Mouse (Mus musculus) hindbrain, embryonic 14.5 days (tissue): ENCODE measurements around the gene Arhgef2. TPM values are rescaled to one million over a fixed set of nuclear protein-coding genes. Genes with fewer than 3 reads are reported as not detected.

Experiments used
- ATAC-seq: fragments of 200-750 bp; cut with Nextera tagmentation; 2 replicates; pipeline ENCODE4 v1.8.0; 2017; ENCODE audit warnings: moderate number of reproducible peaks, mild to moderate bottlenecking, moderate TSS enrichment, moderate library complexity; ENCODE audit not compliant: low FRiP score
- DNase-seq: peaks from one replicate; pipeline ENCODE4 v3.0.0-alpha.2; 2015; ENCODE audit warnings: low spot score
- H3K27ac ChIP-seq: fragments of 300-500 bp; sonication (generic); 2 replicates; pipeline ENCODE4 v1.5.1; 2014; ENCODE audit warnings: mild to moderate bottlenecking, moderate library complexity
- H3K27me3 ChIP-seq: fragments of 300-500 bp; sonication (generic); 2 replicates; pipeline ENCODE4 v1.6.1; 2014; ENCODE audit warnings: mild to moderate bottlenecking, low read length, mixed read lengths; ENCODE audit not compliant: control insufficient read depth, insufficient read depth
- H3K36me3 ChIP-seq: fragments of 300-500 bp; sonication (generic); replicated peaks from 2 replicates; pipeline ENCODE4 v1.6.1; 2014; ENCODE audit not compliant: control insufficient read depth, insufficient read depth
- H3K4me1 ChIP-seq: fragments of 300-500 bp; sonication (generic); replicated peaks from 2 replicates; pipeline ENCODE4 v1.6.1; 2014; ENCODE audit warnings: antibody characterized with exemption, low read length, mixed read lengths; ENCODE audit not compliant: control insufficient read depth, insufficient read depth
- H3K4me2 ChIP-seq: fragments of 300-500 bp; sonication (generic); replicated peaks from 2 replicates; pipeline ENCODE4 v1.6.1; 2014; ENCODE audit warnings: mild to moderate bottlenecking, moderate library complexity
- H3K4me3 ChIP-seq: fragments of 300-500 bp; sonication (generic); replicated peaks from 2 replicates; pipeline ENCODE4 v1.5.1; 2014; ENCODE audit warnings: mild to moderate bottlenecking, low read length
- H3K9ac ChIP-seq: fragments of 300-500 bp; sonication (generic); 2 replicates; pipeline ENCODE4 v1.6.1; 2014
- H3K9me3 ChIP-seq: fragments of 300-500 bp; sonication (generic); 2 replicates; pipeline ENCODE4 v1.6.1; 2016; ENCODE audit warnings: low read length; ENCODE audit not compliant: control insufficient read depth
- WGBS: fragments of 180-500 bp; shearing (Covaris S2); extraction: QIAGEN DNeasy Blood & Tissue Kit; methylation state at CpG from one replicate; pipeline ENCODE4 v1.1.7; 2014; 5-methylcytosine and 5-hydroxymethylcytosine counted together
- polyA plus RNA-seq: library from polyadenylated mRNA; unstranded; fragments of >200 nt; fragmentation: Nextera tagmentation; extraction: Ambion mirVana; gene quantifications from 2 replicates; pipeline ENCODE4 v1.2.1, GENCODE M21; 2014

Arhgef2 gene
- polyA plus RNA-seq, 1 experiment from 2014 or later, result 115 TPM

- no peak overlapping the region for H3K27ac ChIP-seq
- H3K4me3 ChIP-seq, result no peak overlapping the region
- no peaks in the 10 kb centered on the region for H3K27me3 ChIP-seq
- 89% methylated on average over 4 of the region's 4 CpGs for WGBS
- no peaks in the 10 kb centered on the region for H3K4me1 ChIP-seq
- H3K36me3 ChIP-seq, result no peaks in the 10 kb centered on the region
- no peaks in the 10 kb centered on the region for H3K9me3 ChIP-seq
- DNase-seq (no peak), ATAC-seq (no peak)
- H3K9ac ChIP-seq, result no peak overlapping the region
- H3K4me2 ChIP-seq, result no peak overlapping the region
Measured at GRCm38 (mm10) chr3:88664095-88664494, 58.3 kb downstream of the Arhgef2 start.

DNA sequence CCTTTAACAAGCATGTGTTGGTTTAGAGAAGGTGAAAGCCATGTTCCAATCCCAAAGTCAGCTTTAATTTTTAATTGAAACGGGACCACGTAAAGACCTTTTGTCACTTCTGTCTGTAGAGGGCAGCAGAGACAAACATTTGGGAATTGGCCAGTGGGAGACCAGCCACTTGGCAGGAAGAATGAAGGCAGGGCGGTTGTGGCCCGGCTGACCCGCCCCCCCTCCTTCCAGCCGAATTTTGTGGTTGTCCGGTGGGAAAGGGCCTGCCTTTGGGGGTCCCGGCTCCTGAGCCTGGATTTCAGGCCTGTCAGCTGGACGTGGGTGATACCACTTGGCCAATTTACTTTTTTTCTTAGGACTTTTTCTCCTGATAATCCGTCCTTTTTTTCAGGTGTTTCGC, 71.6 kb downstream of the Arhgef2 start:
- 14% methylated on average over 11 of the region's 11 CpGs for WGBS
- Histone ChIP-seq H3K9me3 (no peaks in the 10 kb centered on the region), H3K4me2 (peak overlapping the region; percentile 50), H3K4me1 (no peaks in the 10 kb centered on the region), H3K9ac (peak overlapping the region; percentile 24; the same call in 1 of the 2 replicates), H3K36me3 (no peaks in the 10 kb centered on the region), H3K4me3 (peak overlapping the region; percentile 11; the same call in 1 of the 2 replicates), H3K27ac (no peak overlapping the region), H3K27me3 (no peaks in the 10 kb centered on the region)
- ATAC-seq, result peak; percentile 70; the same call in 1 of the 2 replicates
- DNase-seq, result peak; percentile 87

- H3K4me3 ChIP-seq, result no peak overlapping the region
- no peak overlapping the region for H3K27ac ChIP-seq
- ATAC-seq (no peak), DNase-seq (no peak)
- H3K4me1 ChIP-seq, result peaks cover 23% of the 10 kb centered on the region
- no peaks in the 10 kb centered on the region for H3K27me3 ChIP-seq
- WGBS, result 90% methylated on average over 2 of the region's 2 CpGs
- no peaks in the 10 kb centered on the region for H3K9me3 ChIP-seq
- peaks cover 17% of the 10 kb centered on the region for H3K36me3 ChIP-seq
- H3K9ac ChIP-seq, result no peak overlapping the region
- no peak overlapping the region for H3K4me2 ChIP-seq
Measured at GRCm38 (mm10) chr3:88683814-88684213, 78.0 kb downstream of the Arhgef2 start.

GRCm38 (mm10) chr3:88684236-88684979, 78.6 kb downstream of the Arhgef2 start:
- no peak for ATAC-seq
- 69% methylated on average over 6 of the region's 8 CpGs for WGBS
- H3K4me2 ChIP-seq, result peak overlapping the region; percentile 61

DNA sequence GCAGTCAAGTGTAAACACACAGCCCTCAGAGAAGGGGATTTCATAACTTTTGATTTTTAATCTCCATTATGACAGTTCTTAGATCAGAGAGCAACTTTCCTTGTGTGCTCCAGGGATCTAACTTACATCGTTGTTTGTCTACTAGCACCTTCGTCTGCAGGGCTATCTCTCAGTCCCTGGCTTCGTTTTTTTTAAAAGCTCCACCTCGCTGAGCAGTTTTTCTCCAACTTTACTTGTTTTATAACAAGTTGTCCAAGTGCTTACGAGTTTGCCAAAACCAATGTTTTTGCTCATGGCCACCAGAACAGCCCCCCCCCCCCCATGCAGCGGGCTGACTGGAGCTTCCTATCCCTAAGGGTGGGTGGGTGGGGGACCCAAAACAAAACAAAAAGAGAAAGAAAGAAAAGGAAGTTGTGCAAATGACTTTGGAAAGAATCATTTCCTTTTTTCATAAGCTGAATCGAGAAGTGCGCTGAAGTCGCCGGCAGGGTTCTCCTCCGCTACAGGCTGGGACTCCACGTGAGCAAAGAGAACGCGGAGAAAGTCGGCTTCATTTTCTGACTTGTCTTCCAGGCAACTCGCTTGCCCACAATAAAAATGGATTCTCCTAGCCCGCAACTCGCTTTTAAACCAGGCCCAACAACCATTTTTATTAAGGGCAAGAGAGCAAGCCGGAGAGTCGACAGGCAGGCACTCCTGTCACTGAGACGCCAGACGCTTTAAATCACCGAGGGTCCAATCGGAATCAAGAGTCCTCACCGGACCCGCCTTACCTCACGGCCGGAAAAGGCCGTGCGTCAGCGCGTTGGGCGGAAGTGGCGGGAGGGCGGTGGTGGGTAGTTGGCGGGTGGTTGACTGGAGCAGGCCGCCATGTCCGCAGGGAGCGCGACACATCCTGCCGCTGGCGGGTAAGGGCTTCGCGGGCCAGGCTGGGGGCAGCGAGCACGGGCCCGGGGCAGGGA, 79.5 kb downstream of the Arhgef2 start, which contains the start of gene Khdc4:
Gene Khdc4, plus strand, starts transcription at position 824 of the 962 bp plus-strand sequence.
- Histone ChIP-seq H3K27ac (peak within 1 kb of the TSS; percentile 98), H3K27me3 (no peaks in the 10 kb centered on the region), H3K36me3 (peaks cover 32% of the 10 kb centered on the region), H3K9me3 (no peaks in the 10 kb centered on the region), H3K4me2 (peak within 1 kb of the TSS; percentile 99), H3K4me3 (peak within 1 kb of the TSS; percentile 98), H3K4me1 (peaks cover 23% of the 10 kb centered on the region), H3K9ac (peak within 1 kb of the TSS; percentile 96)
- WGBS, result under 1% methylated on average over 47 of the region's 47 CpGs
- ATAC-seq, result peak; percentile 99
- peak; percentile 98 for DNase-seq

More at GRCm38 (mm10) chr3:88684236-88684979, 78.6 kb downstream of the Arhgef2 start:
- DNase-seq, result no peak
- Histone ChIP-seq H3K4me1 (peaks cover 23% of the 10 kb centered on the region), H3K27ac (peak overlapping the region; percentile 98), H3K4me3 (peak overlapping the region; percentile 98), H3K36me3 (peaks cover 23% of the 10 kb centered on the region), H3K9ac (peak overlapping the region; percentile 42), H3K9me3 (no peaks in the 10 kb centered on the region), H3K27me3 (no peaks in the 10 kb centered on the region)

- ATAC-seq, result peak; percentile 78
- peaks cover 23% of the 10 kb centered on the region for H3K4me1 ChIP-seq
- peak; percentile 70 for DNase-seq
- H3K27me3 ChIP-seq, result no peaks in the 10 kb centered on the region
- H3K4me3 ChIP-seq, result peak overlapping the region; percentile 98
- H3K4me2 ChIP-seq, result peak overlapping the region; percentile 99
- H3K9me3 ChIP-seq, result no peaks in the 10 kb centered on the region
- H3K9ac ChIP-seq, result peak overlapping the region; percentile 96
- peaks cover 39% of the 10 kb centered on the region for H3K36me3 ChIP-seq
- H3K27ac ChIP-seq, result peak overlapping the region; percentile 98
- under 1% methylated on average over 45 of the region's 45 CpGs for WGBS
Measured at GRCm38 (mm10) chr3:88685958-88686451, 80.2 kb downstream of the Arhgef2 start.

- no peak for ATAC-seq
- Histone ChIP-seq H3K9ac (peak overlapping the region; percentile 96), H3K9me3 (no peaks in the 10 kb centered on the region), H3K4me1 (peaks cover 23% of the 10 kb centered on the region), H3K4me2 (peak overlapping the region; percentile 99), H3K4me3 (peak overlapping the region; percentile 98), H3K36me3 (peaks cover 48% of the 10 kb centered on the region), H3K27me3 (no peaks in the 10 kb centered on the region), H3K27ac (peak overlapping the region; percentile 98)
- no peak for DNase-seq
- WGBS, result 58% methylated on average over 13 of the region's 13 CpGs
Measured at GRCm38 (mm10) chr3:88686734-88687611, 81.2 kb downstream of the Arhgef2 start.

DNA sequence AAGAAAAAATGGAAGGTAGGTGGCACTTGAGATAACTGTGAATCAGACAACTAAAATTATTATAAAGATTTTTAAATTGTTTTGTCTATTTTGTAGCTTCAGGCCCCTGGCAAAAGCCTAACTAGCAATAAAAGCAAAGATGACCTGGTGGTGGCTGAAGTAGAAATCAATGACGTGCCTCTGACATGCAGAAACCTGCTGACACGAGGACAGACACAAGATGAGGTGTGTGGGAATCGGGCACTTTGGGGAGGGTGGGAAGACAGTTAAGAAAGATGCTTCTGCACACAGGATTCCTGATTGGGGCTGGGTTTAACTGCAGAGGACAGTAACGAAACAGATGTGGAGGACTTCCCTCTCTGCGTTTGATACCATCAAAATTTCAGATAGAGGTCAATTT, 83.3 kb downstream of the Arhgef2 start:
- ATAC-seq (no peak), DNase-seq (no peak)
- Histone ChIP-seq H3K27me3 (no peaks in the 10 kb centered on the region), H3K27ac (no peak overlapping the region), H3K36me3 (peaks cover 69% of the 10 kb centered on the region), H3K4me3 (no peak overlapping the region), H3K9ac (no peak overlapping the region), H3K4me1 (peaks cover 23% of the 10 kb centered on the region), H3K4me2 (no peak overlapping the region), H3K9me3 (no peaks in the 10 kb centered on the region)
- 90% methylated on average over 5 of the region's 5 CpGs for WGBS
